Mouse (Mus musculus) erythroblast, embryonic 14.5 days (primary cell): ENCODE results near the gene Qrfp.

Source experiments
- GATA1 ChIP-seq: IDR thresholded peaks from 2 replicates; pipeline ENCODE4 v1.6.1; 2012; ENCODE audit warnings: low read length, inconsistent platforms, mixed read lengths
- TAL1 ChIP-seq: IDR thresholded peaks from 3 replicates; pipeline ENCODE4 v1.6.1; 2012; ENCODE audit warnings: low read length, inconsistent platforms, mixed read lengths

GRCm38 (mm10) chr2:31801416-31801815 is 9.0 kb downstream of the Qrfp start:
- no peak for TF ChIP-seq TAL1
- no peak for TF ChIP-seq GATA1
